Mouse (Mus musculus) heart, adult 18-20 months (tissue): Measurements from ENCODE around the gene Capns1. TPM values are rescaled to one million over a fixed set of nuclear protein-coding genes. Genes with fewer than 3 reads are reported as not detected.
"Not testable (repeated sequence)": the region's sequence is repeated elsewhere in the genome, so short reads cannot be mapped to it uniquely, and the experiment has no call there.

Source experiments
- DNase-seq, 2 experiments: peaks; one replicate each; pipeline ENCODE4 v3.0.0; 2021 to 2022; ENCODE audit warnings: mixed read lengths in 1 of 2
- total RNA-seq, 2 experiments: library from RNA; stranded (reverse); gene quantifications; 2 replicates each; pipeline ENCODE4 v1.2.3; 2021

The Capns1 gene
- total RNA-seq, 2 experiments from 2014 or later, result 277 to 293 TPM

GRCm38 (mm10) chr7:30202895-30203690, 4.5 kb upstream of the Capns1 start:
- DNase-seq, result peak; percentile 82 to 88

GRCm38 (mm10) chr7:30200661-30201060, 2.0 kb upstream of the Capns1 start:
- not testable (repeated sequence) for DNase-seq

- peak in 1 of 2 experiments; percentile 22 for DNase-seq
These were observed 1.6 kb upstream of the Capns1 start for GRCm38 (mm10) chr7:30200200-30200599.

GRCm38 (mm10) chr7:30199498-30200139, 1.0 kb upstream of the Capns1 start:
- no peak for DNase-seq

- DNase-seq, result no peak
These were observed 950 bp downstream of the Capns1 start for GRCm38 (mm10) chr7:30197592-30198129.

GRCm38 (mm10) chr7:30196171-30196570, 2.4 kb downstream of the Capns1 start:
- DNase-seq, result no peak

- no peak for DNase-seq
These were observed 3.1 kb downstream of the Capns1 start for GRCm38 (mm10) chr7:30195461-30195860.

- peak; percentile 97 to 98 for DNase-seq
These were observed 3.7 kb downstream of the Capns1 start for GRCm38 (mm10) chr7:30194884-30195283.

GRCm38 (mm10) chr7:30194101-30194831, 4.3 kb downstream of the Capns1 start:
- peak in 1 of 2 experiments; percentile 79 for DNase-seq

- DNase-seq, result peak; percentile 88 to 90
These were observed 5.0 kb downstream of the Capns1 start for GRCm38 (mm10) chr7:30193581-30194100.

- DNase-seq, result no peak
These were observed 5.6 kb downstream of the Capns1 start for GRCm38 (mm10) chr7:30193013-30193412.

- no peak for DNase-seq
These were observed 6.5 kb downstream of the Capns1 start for GRCm38 (mm10) chr7:30192088-30192487.

GRCm38 (mm10) chr7:30189116-30189491, 9.5 kb downstream of the Capns1 start:
- no peak for DNase-seq

- no peak for DNase-seq
These were observed 10.1 kb downstream of the Capns1 start for GRCm38 (mm10) chr7:30188344-30189115.

- DNase-seq, result peak in 1 of 2 experiments; percentile 36
These were observed 13.8 kb downstream of the Capns1 start for GRCm38 (mm10) chr7:30184641-30185348.

GRCm38 (mm10) chr7:30183879-30184289, 14.7 kb downstream of the Capns1 start, which contains the start of gene Cox7a1:
Gene Cox7a1 (plus strand): TSS chr7:30184144.
- peak; percentile 97 for DNase-seq

- not testable (repeated sequence) for DNase-seq
These were observed 15.4 kb downstream of the Capns1 start for GRCm38 (mm10) chr7:30183189-30183588.

GRCm38 (mm10) chr7:30181929-30182328, 16.7 kb downstream of the Capns1 start:
- not testable (repeated sequence) for DNase-seq

- DNase-seq, result peak; percentile 77 to 87
These were observed 17.3 kb downstream of the Capns1 start for GRCm38 (mm10) chr7:30181308-30181707.

- no peak for DNase-seq
These were observed 20.4 kb downstream of the Capns1 start for GRCm38 (mm10) chr7:30178256-30178655.

GRCm38 (mm10) chr7:30176474-30176873, 22.1 kb downstream of the Capns1 start:
- DNase-seq, result no peak
